Mouse (Mus musculus): ENCODE results near the gene Pkn2. TPM values are rescaled to one million over a fixed set of nuclear protein-coding genes. Genes with fewer than 3 reads are reported as not detected.
A peak's percentile ranks its signal among the peaks of the same experiment; 100 is the strongest.

Pkn2 gene
- total RNA-seq, 1 experiment from 2014 or later: 100 TPM

- no peak for ATAC-seq (replicated peaks; ENCODE audit: low read depth, poor library complexity, severe bottlenecking)
Observed at GRCm38 (mm10) chr3:142747673-142748072, 134.1 kb downstream of the Pkn2 start.

- no peak for ATAC-seq (replicated peaks; ENCODE audit: low read depth, poor library complexity, severe bottlenecking)
Observed at GRCm38 (mm10) chr3:142745076-142745475, 136.7 kb downstream of the Pkn2 start.

- peak; percentile 93 for ATAC-seq (replicated peaks; ENCODE audit: low read depth, poor library complexity, severe bottlenecking)
Observed at GRCm38 (mm10) chr3:142743973-142744898, 137.6 kb downstream of the Pkn2 start.

Other genes with a start within 250 kb of the Pkn2 start
- gene Kyat3, start 181.0 kb downstream of the Pkn2 start, total RNA-seq (2017): 16.5 and 18.5 TPM in 2 replicates
- 126 and 132 TPM in 2 replicates for gene Gtf2b, start 117.0 kb downstream of the Pkn2 start, total RNA-seq (2017)